In the genomic region with DNA sequence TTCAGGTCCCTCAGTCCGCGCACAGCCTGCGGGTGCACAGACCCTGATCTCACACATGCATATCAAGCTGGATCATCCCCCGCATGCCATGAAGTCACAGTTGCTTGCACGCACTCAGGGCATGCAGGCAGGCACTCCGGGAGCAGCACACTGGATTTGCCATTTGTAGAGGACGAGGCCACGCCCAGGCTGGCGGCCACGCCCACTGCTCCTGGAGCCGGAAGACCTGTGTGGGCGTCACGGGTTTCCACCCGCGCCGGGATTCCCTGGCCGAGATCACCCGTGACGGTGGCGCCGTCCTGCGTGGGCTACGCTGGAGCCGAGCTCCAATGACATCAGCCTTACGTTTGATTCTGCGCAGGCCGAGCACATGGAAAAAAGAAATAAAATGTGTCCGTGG, we compare ENCODE assay signal across 8 mouse cellular contexts. TPM values are rescaled to one million over a fixed set of nuclear protein-coding genes. Genes with fewer than 3 reads are reported as not detected.
DNase-seq lines count a peak whose midpoint lies in the region; ATAC-seq lines count a peak whose summit lies in the region.

No protein-coding gene starts in this region.

- no peaks in the 10 kb centered on the region for H3K36me3 ChIP-seq in intestine, embryonic 15.5 days

- H3K27ac ChIP-seq in intestine, embryonic 15.5 days, result peak overlapping the region; percentile 84

- peak overlapping the region; percentile 43 for H3K9ac ChIP-seq in intestine, embryonic 15.5 days

- WGBS in intestine, embryonic 15.5 days, result 3% methylated on average over 28 of the region's 28 CpGs

- intact Hi-C loops in left cerebral cortex, postnatal 36 days (cut with DNase I), result no loop called here

- peaks cover 79% of the 10 kb centered on the region for H3K4me1 ChIP-seq in intestine, embryonic 15.5 days (replicated peaks)

- H3K9me3 ChIP-seq in intestine, embryonic 15.5 days, result no peaks in the 10 kb centered on the region

- H3K4me3 ChIP-seq in intestine, embryonic 15.5 days (replicated peaks), result peak overlapping the region; percentile 35

- peak; percentile 62 for ATAC-seq in intestine, embryonic 15.5 days

- H3K27me3 ChIP-seq in intestine, embryonic 15.5 days (replicated peaks), result no peaks in the 10 kb centered on the region; the same call in 1 of the 2 replicates

- peak overlapping the region; percentile 79 for H3K4me2 ChIP-seq in intestine, embryonic 15.5 days (replicated peaks)

- DNase-seq in layer of hippocampus, adult 11-12 months (ENCODE audit: low spot score), result peak; percentile 79
- no peak for DNase-seq in layer of hippocampus, adult 9-10 months (ENCODE audit: low spot score)
- DNase-seq in embryo, embryonic 11 days, result peak; percentile 89
- DNase-seq in gastrocnemius, postnatal 25 days, result peak; percentile 82
- peak; percentile 69 to 83 for DNase-seq in left cerebral cortex, postnatal 36 days (ENCODE audit: low spot score in 2 of 2)
- peak; percentile 89 for DNase-seq in mesoderm, embryonic 11.5 days (ENCODE audit: low read depth, low spot score)
- peak; percentile 73 for DNase-seq in right cerebral cortex, postnatal 4 days

RNA-seq across cellular contexts. Expression of gene Gadd45b, which starts 9.8 kb away (rescaled TPM):
- total RNA-seq in gastrocnemius, postnatal 25 days (2021), result 10 to 100 TPM; 12.7 to 30.0 TPM
- polyA plus RNA-seq in intestine, embryonic 15.5 days (2015; fragmentation: Nextera tagmentation; extraction: Ambion mirVana), result 26.6 and 29.9 TPM in 2 replicates
- total RNA-seq in left cerebral cortex, postnatal 36 days (2021), result 10 to 100 TPM; 17.4 to 23.9 TPM

RNA-seq across cellular contexts. Expression of gene Lmnb2, which starts 21.6 kb away (rescaled TPM):
- total RNA-seq in gastrocnemius, postnatal 25 days (2021), result 1 to 10 TPM; 3.7 to 5.1 TPM
- 41.0 and 42.6 TPM in 2 replicates for polyA plus RNA-seq in intestine, embryonic 15.5 days (2015; fragmentation: Nextera tagmentation; extraction: Ambion mirVana)
- 10 to 100 TPM; 17.6 to 21.2 TPM for total RNA-seq in left cerebral cortex, postnatal 36 days (2021)

RNA-seq across cellular contexts. Expression of gene Timm13, which starts 38.9 kb away (rescaled TPM):
- 100 to 1,000 TPM; 114 to 125 TPM for total RNA-seq in gastrocnemius, postnatal 25 days (2021)
- polyA plus RNA-seq in intestine, embryonic 15.5 days (2015; fragmentation: Nextera tagmentation; extraction: Ambion mirVana), result 363 and 364 TPM in 2 replicates
- total RNA-seq in left cerebral cortex, postnatal 36 days (2021), result 100 to 1,000 TPM; 120 to 153 TPM
